Mouse (Mus musculus) brain, embryonic 14.5 days (tissue): ENCODE results near the gene Cfb.

Experiments
- CTCF ChIP-seq: fragments of 200-500 bp; IDR thresholded peaks from 2 replicates; pipeline ENCODE4 v1.5.1; 2012; ENCODE audit warnings: inconsistent platforms, mild to moderate bottlenecking, moderate library complexity, borderline replicate concordance; ENCODE audit not compliant: insufficient read depth, insufficient read length; ENCODE audit errors: extremely low read depth
- POLR2A ChIP-seq: fragments of 200-500 bp; IDR thresholded peaks from 2 replicates; pipeline ENCODE4 v1.6.1; 2012; ENCODE audit warnings: mild to moderate bottlenecking, inconsistent platforms, borderline replicate concordance; ENCODE audit not compliant: poor library complexity, insufficient read depth, insufficient read length, severe bottlenecking; ENCODE audit errors: extremely low read depth

DNA sequence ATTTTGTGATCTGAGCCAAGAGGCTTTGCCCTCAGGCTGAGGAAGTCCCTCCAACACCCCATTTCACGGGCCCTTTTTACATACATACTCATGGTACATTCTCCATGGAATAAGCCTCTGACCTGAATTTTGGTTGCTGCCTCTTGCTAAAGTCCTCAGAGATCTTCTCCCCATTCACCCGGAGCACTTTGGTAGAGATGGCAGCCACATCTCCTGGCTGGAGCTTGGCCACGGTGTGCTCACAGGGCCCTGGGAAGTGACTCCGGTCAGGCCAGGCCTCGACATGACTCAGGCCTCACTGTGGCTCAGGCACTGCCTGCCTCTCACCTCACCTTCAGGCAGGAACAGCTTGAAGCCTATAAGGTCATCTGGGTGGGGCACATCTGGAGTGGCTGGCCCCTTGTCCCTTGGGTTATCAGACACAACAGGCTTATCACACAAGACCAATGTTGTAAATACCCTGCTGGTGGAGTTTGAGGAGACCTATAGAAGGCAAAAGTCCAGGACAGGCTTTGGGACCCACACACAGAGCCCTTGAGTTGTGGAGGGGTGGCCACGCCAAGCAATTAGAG is 21.5 kb downstream of the Cfb start:
- TF ChIP-seq POLR2A: no peak
- no peak for TF ChIP-seq CTCF
